Mouse (Mus musculus): ENCODE measurements around the gene Pdzrn4. TPM values are rescaled to one million over a fixed set of nuclear protein-coding genes. Genes with fewer than 3 reads are reported as not detected.

Pdzrn4 gene
- polyA plus RNA-seq, 1 experiment from 2014 or later: 27.4 TPM

- WGBS: 86% methylated on average over 8 of the region's 8 CpGs
- no peaks in the 10 kb centered on the region for H3K9me3 ChIP-seq (replicated peaks)
- H3K27me3 ChIP-seq: no peaks in the 10 kb centered on the region
- no peak for ATAC-seq (ENCODE audit: low FRiP score)
- H3K4me2 ChIP-seq (replicated peaks): no peak overlapping the region
- H3K9ac ChIP-seq: no peak overlapping the region
- no peaks in the 10 kb centered on the region for H3K36me3 ChIP-seq
- H3K4me3 ChIP-seq: no peak overlapping the region
- H3K27ac ChIP-seq: no peak overlapping the region
- H3K4me1 ChIP-seq: no peaks in the 10 kb centered on the region
Measured at GRCm38 (mm10) chr15:92509372-92509771, 112.7 kb downstream of the Pdzrn4 start.

- no peaks in the 10 kb centered on the region for H3K9me3 ChIP-seq (replicated peaks)
- no peak overlapping the region for H3K27ac ChIP-seq
- 68% methylated on average over 1 of the region's 1 CpGs for WGBS
- H3K9ac ChIP-seq: no peak overlapping the region
- no peaks in the 10 kb centered on the region for H3K27me3 ChIP-seq
- H3K4me3 ChIP-seq: no peak overlapping the region
- H3K4me1 ChIP-seq: peaks cover 5% of the 10 kb centered on the region; the same call in 1 of the 2 replicates
- ATAC-seq (ENCODE audit: low FRiP score): no peak
- no peak overlapping the region for H3K4me2 ChIP-seq (replicated peaks)
- H3K36me3 ChIP-seq: no peaks in the 10 kb centered on the region
Measured at GRCm38 (mm10) chr15:92515651-92516050, 119.0 kb downstream of the Pdzrn4 start.

GRCm38 (mm10) chr15:92520677-92521225, 124.1 kb downstream of the Pdzrn4 start:
- Histone ChIP-seq H3K36me3 (no peaks in the 10 kb centered on the region), H3K9ac (no peak overlapping the region), H3K4me2 (replicated peaks) (0 out of 2 replicates have a peak overlapping the region, but pooled peaks have one; percentile 12), H3K4me1 (peaks cover 8% of the 10 kb centered on the region; the same call in 1 of the 2 replicates), H3K27ac (peak overlapping the region; percentile 44; the same call in 1 of the 2 replicates), H3K4me3 (no peak overlapping the region), H3K27me3 (no peaks in the 10 kb centered on the region), H3K9me3 (replicated peaks) (no peaks in the 10 kb centered on the region)
- ATAC-seq (ENCODE audit: low FRiP score): peak; percentile 26; the same call in 1 of the 2 replicates
- 41% methylated on average over 19 of the region's 19 CpGs for WGBS

- Histone ChIP-seq H3K9ac (no peak overlapping the region), H3K36me3 (no peaks in the 10 kb centered on the region), H3K27ac (peak overlapping the region; percentile 55; the same call in 1 of the 2 replicates), H3K4me1 (peaks cover 8% of the 10 kb centered on the region; the same call in 1 of the 2 replicates), H3K4me3 (no peak overlapping the region), H3K9me3 (replicated peaks) (peaks cover 1% of the 10 kb centered on the region; the same call in 1 of the 2 replicates), H3K27me3 (no peaks in the 10 kb centered on the region), H3K4me2 (replicated peaks) (peak overlapping the region; percentile 16; the same call in 1 of the 2 replicates)
- WGBS: 21% methylated on average over 7 of the region's 7 CpGs
- ATAC-seq (ENCODE audit: low FRiP score): no peak
Measured at GRCm38 (mm10) chr15:92521686-92522085, 125.0 kb downstream of the Pdzrn4 start.

GRCm38 (mm10) chr15:92524917-92525316, 128.2 kb downstream of the Pdzrn4 start:
- no peaks in the 10 kb centered on the region for H3K36me3 ChIP-seq
- no peak overlapping the region for H3K4me2 ChIP-seq (replicated peaks)
- 10% methylated on average over 2 of the region's 2 CpGs for WGBS
- peaks cover 5% of the 10 kb centered on the region; the same call in 1 of the 2 replicates for H3K9me3 ChIP-seq (replicated peaks)
- H3K9ac ChIP-seq: no peak overlapping the region
- peaks cover 8% of the 10 kb centered on the region; the same call in 1 of the 2 replicates for H3K4me1 ChIP-seq
- H3K27me3 ChIP-seq: no peaks in the 10 kb centered on the region
- peak; percentile 56 for ATAC-seq (ENCODE audit: low FRiP score)
- H3K4me3 ChIP-seq: no peak overlapping the region
- H3K27ac ChIP-seq: no peak overlapping the region; the same call in 1 of the 2 replicates

GRCm38 (mm10) chr15:92525416-92525815, 128.7 kb downstream of the Pdzrn4 start:
- H3K9ac ChIP-seq: no peak overlapping the region
- 75% methylated on average over 9 of the region's 9 CpGs for WGBS
- H3K4me1 ChIP-seq: peaks cover 8% of the 10 kb centered on the region; the same call in 1 of the 2 replicates
- no peak overlapping the region for H3K4me3 ChIP-seq
- peaks cover 5% of the 10 kb centered on the region; the same call in 1 of the 2 replicates for H3K9me3 ChIP-seq (replicated peaks)
- no peaks in the 10 kb centered on the region for H3K27me3 ChIP-seq
- no peak for ATAC-seq (ENCODE audit: low FRiP score)
- no peak overlapping the region for H3K27ac ChIP-seq
- H3K36me3 ChIP-seq: no peaks in the 10 kb centered on the region
- H3K4me2 ChIP-seq (replicated peaks): no peak overlapping the region

- 65% methylated on average over 4 of the region's 4 CpGs for WGBS
- H3K27me3 ChIP-seq: no peaks in the 10 kb centered on the region
- ATAC-seq (ENCODE audit: low FRiP score): no peak
Measured at GRCm38 (mm10) chr15:92526731-92527130, 130.1 kb downstream of the Pdzrn4 start.

GRCm38 (mm10) chr15:92543252-92543651, 146.6 kb downstream of the Pdzrn4 start:
- 0% methylated on average over 1 of the region's 1 CpGs for WGBS
- no peaks in the 10 kb centered on the region for H3K27me3 ChIP-seq
- ATAC-seq (ENCODE audit: low FRiP score): no peak
- H3K9me3 ChIP-seq (replicated peaks): no peaks in the 10 kb centered on the region
- H3K27ac ChIP-seq: no peak overlapping the region
- no peak overlapping the region for H3K9ac ChIP-seq
- no peaks in the 10 kb centered on the region for H3K36me3 ChIP-seq
- H3K4me2 ChIP-seq (replicated peaks): no peak overlapping the region
- H3K4me1 ChIP-seq: no peaks in the 10 kb centered on the region
- no peak overlapping the region for H3K4me3 ChIP-seq

More at GRCm38 (mm10) chr15:92526731-92527130, 130.1 kb downstream of the Pdzrn4 start:
- H3K27ac ChIP-seq: no peak overlapping the region
- H3K4me1 ChIP-seq: 0 out of 2 replicates have a peak, but pooled peaks cover under 1% of the 10 kb centered on the region
- no peak overlapping the region for H3K4me2 ChIP-seq (replicated peaks)
- H3K9me3 ChIP-seq (replicated peaks): peaks cover 5% of the 10 kb centered on the region; the same call in 1 of the 2 replicates
- H3K9ac ChIP-seq: no peak overlapping the region
- H3K36me3 ChIP-seq: no peaks in the 10 kb centered on the region
- H3K4me3 ChIP-seq: no peak overlapping the region

- H3K4me2 ChIP-seq (replicated peaks): no peak overlapping the region
- 58% methylated on average over 9 of the region's 9 CpGs for WGBS
- ATAC-seq (ENCODE audit: low FRiP score): no peak
- H3K9ac ChIP-seq: no peak overlapping the region
- no peak overlapping the region for H3K4me3 ChIP-seq
- no peaks in the 10 kb centered on the region for H3K27me3 ChIP-seq
- H3K9me3 ChIP-seq (replicated peaks): no peaks in the 10 kb centered on the region
- H3K27ac ChIP-seq: no peak overlapping the region
- H3K36me3 ChIP-seq: no peaks in the 10 kb centered on the region
- no peaks in the 10 kb centered on the region for H3K4me1 ChIP-seq
Measured at GRCm38 (mm10) chr15:92547294-92547911, 150.7 kb downstream of the Pdzrn4 start.

- Histone ChIP-seq H3K4me2 (replicated peaks) (no peak overlapping the region), H3K4me1 (no peaks in the 10 kb centered on the region), H3K9ac (no peak overlapping the region), H3K27me3 (no peaks in the 10 kb centered on the region), H3K27ac (no peak overlapping the region), H3K4me3 (no peak overlapping the region), H3K36me3 (no peaks in the 10 kb centered on the region), H3K9me3 (replicated peaks) (no peaks in the 10 kb centered on the region)
- 74% methylated on average over 7 of the region's 7 CpGs for WGBS
- no peak for ATAC-seq (ENCODE audit: low FRiP score)
Measured at GRCm38 (mm10) chr15:92555012-92555574, 158.4 kb downstream of the Pdzrn4 start.

GRCm38 (mm10) chr15:92555716-92556115, 159.0 kb downstream of the Pdzrn4 start:
- Histone ChIP-seq H3K9me3 (replicated peaks) (no peaks in the 10 kb centered on the region), H3K4me1 (no peaks in the 10 kb centered on the region), H3K27ac (no peak overlapping the region), H3K4me3 (no peak overlapping the region), H3K4me2 (replicated peaks) (no peak overlapping the region), H3K27me3 (no peaks in the 10 kb centered on the region), H3K36me3 (no peaks in the 10 kb centered on the region), H3K9ac (no peak overlapping the region)
- WGBS: 76% methylated on average over 3 of the region's 3 CpGs
- ATAC-seq (ENCODE audit: low FRiP score): no peak

- WGBS: 90% methylated on average over 5 of the region's 5 CpGs
- no peak for ATAC-seq (ENCODE audit: low FRiP score)
- H3K4me2 ChIP-seq (replicated peaks): no peak overlapping the region
- H3K9me3 ChIP-seq (replicated peaks): no peaks in the 10 kb centered on the region
- no peaks in the 10 kb centered on the region for H3K27me3 ChIP-seq
- H3K36me3 ChIP-seq: no peaks in the 10 kb centered on the region
- no peak overlapping the region for H3K9ac ChIP-seq
- H3K4me3 ChIP-seq: no peak overlapping the region
- no peak overlapping the region for H3K27ac ChIP-seq
- H3K4me1 ChIP-seq: no peaks in the 10 kb centered on the region
Measured at GRCm38 (mm10) chr15:92558592-92558991, 161.9 kb downstream of the Pdzrn4 start.

Data from hindbrain, embryonic 12.5 days (tissue).